Mouse (Mus musculus): ENCODE measurements at regions not wholly inside any gene's neighbourhood (a gene's known extent, or its start where the extent isn't known, plus 50 kb on each side); places are given as distances from the start of the nearest gene placed in this dataset.

- TF ChIP-seq POLR2A (IDR thresholded peaks at IDR 0.05; ENCODE audit: insufficient read depth, low read depth, low read length) (no peak), EP300 (IDR thresholded peaks at IDR 0.05; ENCODE audit: insufficient read depth, low read depth, low read length) (no peak)
Observed at GRCm38 (mm10) chr19:33068351-33068955, 311.2 kb downstream of the Pten start.
